In the genomic region with DNA sequence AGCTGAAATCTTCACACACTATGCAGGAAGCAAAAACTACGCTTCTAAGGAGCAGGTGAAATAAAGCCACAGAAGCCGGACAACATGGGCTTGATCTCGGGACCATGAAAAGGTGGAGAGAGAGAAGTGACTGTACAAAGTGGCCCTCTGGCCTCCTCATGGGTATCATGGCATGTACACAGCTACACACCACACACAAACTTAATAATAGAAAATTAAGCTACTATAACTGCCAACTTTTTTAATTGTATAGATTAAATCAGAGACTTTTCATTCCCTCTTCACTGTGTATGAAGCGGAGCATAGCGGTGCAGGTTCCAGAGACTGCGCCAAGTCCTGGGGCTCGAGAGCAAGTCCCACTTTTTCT, we compare ENCODE assay signal across 7 mouse cellular contexts. TPM values are rescaled to one million over a fixed set of nuclear protein-coding genes. Genes with fewer than 3 reads are reported as not detected.
DNase-seq lines count a peak whose midpoint lies in the region.
"Not testable (repeated sequence)": the region's sequence is repeated elsewhere in the genome, so short reads cannot be mapped to it uniquely, and the experiment has no call there.

No protein-coding gene starts in this region.

- DNase-seq in adrenal gland, postnatal 14 days = peak; percentile 21
- peak; percentile 9 to 57 for DNase-seq in gastrocnemius, postnatal 36 days
- peak; percentile 23 to 45 for DNase-seq in heart, postnatal 36 days
- DNase-seq in kidney, postnatal 4 days = peak; percentile 11 to 29
- peak; percentile 53 to 54 for DNase-seq in lung, postnatal 4 days
- DNase-seq in spleen, adult 18-20 months = peak; percentile 37 to 40
- DNase-seq in thymus, postnatal 4 days = peak; percentile 18

- intact Hi-C loops in gastrocnemius, postnatal 36 days (cut with DNase I); heart, postnatal 36 days (cut with DNase I): not testable (repeated sequence)

RNA-seq across cellular contexts. Expression of a gene that starts 13.6 kb away (rescaled TPM):
- 39.4 and 60.7 TPM in 2 replicates for total RNA-seq in adrenal gland, postnatal 14 days (2021)
- 1 to 10 TPM; 9.3 to 9.9 TPM for total RNA-seq in gastrocnemius, postnatal 36 days (2021)
- total RNA-seq in heart, postnatal 36 days (2021) = 10 to 100 TPM; 17.6 to 17.8 TPM

RNA-seq across cellular contexts. Expression of a gene that starts 22.5 kb away (rescaled TPM):
- 57.0 and 61.1 TPM in 2 replicates for total RNA-seq in adrenal gland, postnatal 14 days (2021)
- 10 to 100 TPM; 26.6 to 27.9 TPM for total RNA-seq in gastrocnemius, postnatal 36 days (2021)
- total RNA-seq in heart, postnatal 36 days (2021) = 10 to 100 TPM; 37.9 to 41.4 TPM

Comparison
In these comparisons a context has a peak if more than half of its experiments do, and no peak if none do; other contexts are left out.
1. Peak in every context shown above with its lines: DNase-seq.